Mouse (Mus musculus): ENCODE results near the gene Nav1. TPM values are rescaled to one million over a fixed set of nuclear protein-coding genes. Genes with fewer than 3 reads are reported as not detected.

Nav1 gene
- polyA plus RNA-seq, 1 experiment from 2014 or later, result 1.1 TPM

DNA sequence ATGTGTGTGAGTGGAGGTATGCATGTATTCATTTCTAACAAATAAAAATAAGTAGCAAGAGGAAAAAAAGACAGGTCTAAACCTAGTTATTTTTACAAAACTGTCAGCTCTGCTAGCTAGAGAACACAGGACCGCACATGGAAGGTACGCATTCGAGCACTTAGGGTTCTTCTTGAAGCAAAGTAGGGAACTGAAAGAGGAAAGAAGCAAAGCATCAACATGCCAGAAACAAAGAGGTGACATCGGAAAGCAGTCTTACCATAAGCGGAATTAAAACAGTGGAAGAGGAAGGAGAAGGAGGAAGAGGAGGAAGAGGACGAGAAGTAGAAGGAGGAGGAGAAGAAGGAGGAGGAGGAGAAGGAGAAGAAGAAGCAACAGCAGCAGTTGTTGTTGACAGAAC, 179.7 kb downstream of the Nav1 start:
- Histone ChIP-seq H3K4me3 (replicated peaks) (no peak overlapping the region), H3K9me3 (replicated peaks) (no peaks in the 10 kb centered on the region), H3K4me1 (replicated peaks) (peaks cover 53% of the 10 kb centered on the region), H3K27ac (no peak overlapping the region), H3K4me2 (no peak overlapping the region), H3K36me3 (peaks cover 20% of the 10 kb centered on the region), H3K9ac (no peak overlapping the region), H3K27me3 (no peaks in the 10 kb centered on the region)
- DNase-seq, result no peak
- WGBS (ENCODE audit: insufficient replicate concordance), result 78% methylated on average over 6 of the region's 6 CpGs
- ATAC-seq (ENCODE audit: low read depth), result no peak

DNA sequence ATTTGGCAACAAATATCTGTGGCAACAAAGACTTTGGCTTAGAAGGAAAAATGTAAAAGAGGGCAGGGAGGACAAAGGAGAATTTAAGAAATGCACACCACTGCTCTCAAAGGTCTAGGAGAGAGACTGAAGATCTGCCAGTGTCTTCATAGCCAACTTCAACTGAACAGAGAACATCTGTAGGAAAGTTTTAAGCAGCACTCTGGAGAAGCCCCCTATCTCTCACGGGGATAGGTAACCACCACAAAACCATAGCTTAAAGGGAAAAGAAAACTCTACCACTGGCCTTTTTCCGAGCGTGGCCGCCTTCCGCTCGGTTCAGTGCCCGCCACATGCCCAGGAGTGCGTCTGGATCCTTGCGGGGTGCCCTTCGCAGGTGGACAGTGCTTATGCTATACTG, 180.4 kb downstream of the Nav1 start:
- DNase-seq, result no peak
- H3K9me3 ChIP-seq (replicated peaks), result no peaks in the 10 kb centered on the region
- no peak for ATAC-seq (ENCODE audit: low read depth)
- no peak overlapping the region for H3K4me3 ChIP-seq (replicated peaks)
- 88% methylated on average over 10 of the region's 10 CpGs for WGBS (ENCODE audit: insufficient replicate concordance)
- H3K27me3 ChIP-seq, result no peaks in the 10 kb centered on the region
- H3K27ac ChIP-seq, result no peak overlapping the region
- peaks cover 20% of the 10 kb centered on the region for H3K36me3 ChIP-seq
- H3K4me2 ChIP-seq, result no peak overlapping the region
- peaks cover 51% of the 10 kb centered on the region for H3K4me1 ChIP-seq (replicated peaks)
- no peak overlapping the region for H3K9ac ChIP-seq

DNA sequence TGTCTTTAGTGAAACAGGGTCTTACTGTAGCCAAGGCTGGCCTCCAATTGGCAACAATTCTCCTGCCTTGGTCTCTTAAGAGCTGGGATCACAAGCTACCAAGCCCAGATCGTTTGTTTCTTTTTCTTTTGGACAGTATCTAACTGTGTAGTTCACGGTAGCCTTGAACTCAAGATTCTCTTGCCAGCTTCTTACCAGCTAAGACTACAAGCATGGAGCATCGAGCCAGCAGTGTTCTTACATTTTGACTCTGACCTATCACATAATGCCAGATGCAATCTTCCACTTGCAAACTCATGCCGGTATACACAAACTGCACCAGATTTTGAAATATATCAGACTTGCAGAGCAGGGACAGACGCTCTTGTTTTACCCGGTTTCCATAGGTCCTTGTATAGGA, 184.3 kb downstream of the Nav1 start:
- WGBS (ENCODE audit: insufficient replicate concordance), result 79% methylated on average over 6 of the region's 6 CpGs
- no peak for DNase-seq
- H3K4me2 ChIP-seq, result no peak overlapping the region
- no peaks in the 10 kb centered on the region for H3K27me3 ChIP-seq
- no peak overlapping the region for H3K9ac ChIP-seq
- no peaks in the 10 kb centered on the region for H3K9me3 ChIP-seq (replicated peaks)
- ATAC-seq (ENCODE audit: low read depth), result no peak
- H3K27ac ChIP-seq, result no peak overlapping the region
- peaks cover 45% of the 10 kb centered on the region for H3K36me3 ChIP-seq
- H3K4me3 ChIP-seq (replicated peaks), result no peak overlapping the region
- peaks cover 23% of the 10 kb centered on the region for H3K4me1 ChIP-seq (replicated peaks)

DNA sequence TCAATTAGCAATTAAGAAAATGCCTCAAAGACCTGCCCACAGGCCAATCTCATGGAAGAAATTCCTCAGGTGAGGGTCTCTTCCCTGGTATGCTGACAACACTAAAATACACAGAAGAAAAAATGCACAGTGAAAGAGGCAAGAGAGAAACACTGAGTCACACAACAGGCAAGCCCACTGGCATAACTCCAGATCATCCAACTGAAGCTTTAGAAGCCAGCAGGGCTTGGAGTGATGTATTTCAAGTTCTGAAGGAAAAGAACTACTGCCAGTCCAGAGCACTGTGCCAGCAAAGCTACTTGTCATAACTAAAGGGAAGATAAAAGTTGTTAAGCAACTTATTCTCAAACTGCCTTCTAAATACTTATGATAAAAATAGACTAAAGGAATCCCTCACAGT, 193.1 kb downstream of the Nav1 start:
- no peak overlapping the region for H3K4me3 ChIP-seq (replicated peaks)
- no peak overlapping the region for H3K4me2 ChIP-seq
- ATAC-seq (ENCODE audit: low read depth) (no peak), DNase-seq (no peak)
- no peaks in the 10 kb centered on the region; the same call in 1 of the 2 replicates for H3K4me1 ChIP-seq (replicated peaks)
- no peaks in the 10 kb centered on the region for H3K9me3 ChIP-seq (replicated peaks)
- H3K27ac ChIP-seq, result no peak overlapping the region
- H3K9ac ChIP-seq, result no peak overlapping the region
- peaks cover 86% of the 10 kb centered on the region for H3K36me3 ChIP-seq
- no peaks in the 10 kb centered on the region for H3K27me3 ChIP-seq

DNA sequence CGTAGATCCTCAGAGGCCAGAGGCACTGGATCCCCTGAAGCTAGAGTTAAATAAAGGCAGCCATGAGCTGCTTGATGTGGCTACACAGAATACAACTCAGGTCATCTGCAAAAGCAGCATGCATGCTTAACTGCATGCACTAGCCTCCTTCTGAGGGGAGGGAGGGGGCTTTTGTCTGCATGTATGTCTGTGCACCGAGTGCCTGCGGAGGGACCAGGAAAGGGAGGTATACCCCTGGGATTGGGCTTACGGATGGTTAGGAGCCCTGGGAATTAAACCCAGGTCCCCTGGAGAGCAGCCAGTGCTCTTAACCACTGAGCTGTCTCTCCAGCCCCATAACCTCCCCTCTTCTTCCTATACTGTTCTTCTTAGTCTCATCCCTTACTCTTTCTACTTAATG, 195.0 kb downstream of the Nav1 start:
- ATAC-seq (ENCODE audit: low read depth), result no peak
- peaks cover 86% of the 10 kb centered on the region for H3K36me3 ChIP-seq
- H3K9me3 ChIP-seq (replicated peaks), result no peaks in the 10 kb centered on the region

DNA sequence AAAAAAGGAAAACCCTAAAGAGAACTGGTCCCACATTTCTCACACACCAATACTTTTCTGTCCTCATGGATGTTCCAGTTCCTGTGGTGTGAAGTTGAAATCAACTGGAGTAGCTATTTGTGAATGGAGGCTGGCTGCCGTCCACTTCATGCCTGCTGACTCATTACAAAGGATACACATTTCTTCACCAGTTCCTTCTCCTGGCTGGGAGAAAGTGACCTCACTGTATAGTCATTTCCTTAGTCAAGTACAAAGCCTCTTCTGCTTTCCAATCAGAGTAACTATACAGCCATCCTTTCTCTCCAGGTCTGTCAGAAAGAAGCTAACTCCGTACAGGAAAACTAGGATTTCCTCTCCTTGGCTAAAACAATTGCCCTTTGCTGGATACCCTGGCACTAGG, 196.1 kb downstream of the Nav1 start:
- 58% methylated on average over 2 of the region's 2 CpGs for WGBS (ENCODE audit: insufficient replicate concordance)
- no peak for ATAC-seq (ENCODE audit: low read depth)
- no peaks in the 10 kb centered on the region for H3K9me3 ChIP-seq (replicated peaks)
- no peak overlapping the region for H3K4me3 ChIP-seq (replicated peaks)
- no peak overlapping the region for H3K9ac ChIP-seq
- no peaks in the 10 kb centered on the region; the same call in 1 of the 2 replicates for H3K4me1 ChIP-seq (replicated peaks)
- H3K4me2 ChIP-seq, result no peak overlapping the region
- H3K36me3 ChIP-seq, result peaks cover 84% of the 10 kb centered on the region
- peak overlapping the region; percentile 7; the same call in 1 of the 2 replicates for H3K27ac ChIP-seq
- no peak for DNase-seq
- no peaks in the 10 kb centered on the region for H3K27me3 ChIP-seq

More for the DNA sequence above, 195.0 kb downstream of the Nav1 start:
- Histone ChIP-seq H3K4me2 (no peak overlapping the region), H3K9ac (no peak overlapping the region), H3K4me3 (replicated peaks) (no peak overlapping the region), H3K27me3 (no peaks in the 10 kb centered on the region), H3K27ac (no peak overlapping the region), H3K4me1 (replicated peaks) (no peaks in the 10 kb centered on the region; the same call in 1 of the 2 replicates)
- no peak for DNase-seq
- 71% methylated on average over 4 of the region's 4 CpGs for WGBS (ENCODE audit: insufficient replicate concordance)

DNA sequence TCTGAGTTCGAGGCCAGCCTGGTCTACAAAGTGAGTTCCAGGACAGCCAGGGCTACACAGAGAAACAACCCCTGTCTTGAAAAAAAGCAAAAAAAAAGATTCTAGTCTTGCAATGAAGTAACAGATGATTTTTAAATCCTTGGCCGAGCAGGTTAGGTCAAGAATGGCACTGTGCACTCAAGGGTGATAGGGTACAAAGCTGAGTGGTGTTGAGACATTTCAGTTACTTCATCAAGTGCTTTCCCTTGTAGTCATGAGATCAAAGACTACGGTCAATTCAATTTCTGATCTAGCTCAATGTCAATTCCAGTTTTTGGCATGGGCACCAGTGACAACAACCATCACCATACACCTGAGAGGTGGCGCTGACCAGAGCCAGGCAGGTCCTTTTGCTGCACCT, 198.1 kb downstream of the Nav1 start:
- Histone ChIP-seq H3K27me3 (no peaks in the 10 kb centered on the region), H3K9me3 (replicated peaks) (no peaks in the 10 kb centered on the region), H3K27ac (no peak overlapping the region), H3K36me3 (peaks cover 84% of the 10 kb centered on the region), H3K4me1 (replicated peaks) (no peaks in the 10 kb centered on the region; the same call in 1 of the 2 replicates), H3K9ac (no peak overlapping the region), H3K4me2 (no peak overlapping the region), H3K4me3 (replicated peaks) (no peak overlapping the region)
- DNase-seq, result no peak
- WGBS (ENCODE audit: insufficient replicate concordance), result 89% methylated on average over 4 of the region's 4 CpGs
- ATAC-seq (ENCODE audit: low read depth), result no peak

DNA sequence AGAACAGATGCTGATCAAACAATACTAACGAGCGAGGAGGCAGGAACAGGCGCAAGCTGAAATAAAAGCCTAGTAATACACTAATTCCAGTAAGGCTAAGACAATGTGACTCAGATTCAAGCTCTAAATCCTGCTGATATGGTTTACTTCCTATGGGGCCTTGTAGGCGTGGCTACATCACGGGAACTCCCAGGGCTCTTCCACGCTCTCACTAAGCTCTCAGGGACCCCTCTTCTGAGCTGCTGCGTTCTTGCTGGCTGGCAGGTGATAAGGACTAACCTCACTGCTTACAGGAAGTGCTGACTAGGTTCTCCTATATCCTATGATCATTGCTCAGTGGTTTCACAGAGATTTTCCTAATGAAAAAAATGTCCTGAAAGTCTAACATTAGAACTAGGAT, 201.7 kb downstream of the Nav1 start:
- no peak overlapping the region for H3K9ac ChIP-seq
- no peak overlapping the region for H3K4me2 ChIP-seq
- H3K27me3 ChIP-seq, result no peaks in the 10 kb centered on the region
- H3K4me3 ChIP-seq (replicated peaks), result no peak overlapping the region
- DNase-seq (no peak), ATAC-seq (ENCODE audit: low read depth) (no peak)
- 52% methylated on average over 7 of the region's 7 CpGs for WGBS (ENCODE audit: insufficient replicate concordance)
- no peaks in the 10 kb centered on the region for H3K4me1 ChIP-seq (replicated peaks)
- no peaks in the 10 kb centered on the region for H3K9me3 ChIP-seq (replicated peaks)
- H3K36me3 ChIP-seq, result peaks cover 85% of the 10 kb centered on the region
- H3K27ac ChIP-seq, result no peak overlapping the region

DNA sequence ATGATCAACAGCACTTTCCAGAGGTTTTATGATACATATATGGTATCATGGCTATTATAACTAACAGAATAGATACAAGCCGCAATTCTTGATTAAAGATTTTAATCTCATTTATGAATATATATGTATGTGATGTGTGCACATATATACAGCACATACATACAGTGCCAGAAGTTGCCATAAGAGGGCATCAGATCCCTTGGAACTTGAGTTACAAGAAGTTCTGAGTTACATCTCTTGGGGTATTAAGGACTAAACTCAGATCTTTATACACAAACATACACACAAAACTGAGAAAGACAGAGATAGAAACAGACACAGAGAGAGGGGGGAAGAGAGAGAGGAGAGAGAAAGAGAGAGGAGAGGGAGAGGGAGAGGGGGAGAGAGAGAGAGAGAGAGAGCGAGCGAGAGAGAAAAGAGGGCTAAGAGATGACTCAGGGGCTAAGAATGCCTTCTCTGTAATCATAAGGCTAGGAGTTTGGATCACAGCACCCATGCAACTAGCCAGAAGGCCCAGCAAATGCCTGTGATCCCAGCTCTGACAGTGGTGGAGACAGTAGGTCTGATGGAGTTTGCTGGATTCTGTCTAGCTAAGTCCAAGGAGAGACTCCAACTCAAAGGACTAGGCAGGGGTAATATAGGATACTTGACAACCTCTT, 205.5 kb downstream of the Nav1 start:
- Histone ChIP-seq H3K36me3 (peaks cover 78% of the 10 kb centered on the region), H3K27ac (no peak overlapping the region), H3K27me3 (no peaks in the 10 kb centered on the region), H3K4me3 (replicated peaks) (no peak overlapping the region), H3K4me2 (no peak overlapping the region), H3K4me1 (replicated peaks) (no peaks in the 10 kb centered on the region), H3K9me3 (replicated peaks) (no peaks in the 10 kb centered on the region), H3K9ac (no peak overlapping the region)
- DNase-seq, result no peak
- ATAC-seq (ENCODE audit: low read depth), result no peak
- 93% methylated on average over 3 of the region's 3 CpGs for WGBS (ENCODE audit: insufficient replicate concordance)

DNA sequence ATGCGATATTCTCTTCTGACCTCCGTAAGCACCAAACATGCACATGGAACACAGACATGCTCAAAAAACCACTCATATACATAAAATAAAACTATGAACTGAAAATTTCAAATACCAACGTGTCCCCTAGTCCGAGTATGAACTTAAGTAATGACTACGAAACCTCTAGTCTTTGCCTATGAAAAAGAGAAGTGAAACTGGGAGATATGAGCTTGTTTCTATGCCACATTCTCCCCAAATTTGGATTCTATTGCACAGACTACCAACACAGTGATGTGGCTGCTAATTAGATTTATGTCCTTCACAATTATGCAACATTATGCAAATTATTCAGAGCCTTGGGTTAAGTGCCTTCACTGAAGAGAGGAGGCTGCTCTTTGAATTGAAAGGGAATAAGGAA, 207.6 kb downstream of the Nav1 start:
- no peak overlapping the region for H3K27ac ChIP-seq
- no peaks in the 10 kb centered on the region for H3K9me3 ChIP-seq (replicated peaks)
- 86% methylated on average over 5 of the region's 5 CpGs for WGBS (ENCODE audit: insufficient replicate concordance)
- H3K4me1 ChIP-seq (replicated peaks), result no peaks in the 10 kb centered on the region
- peaks cover 76% of the 10 kb centered on the region for H3K36me3 ChIP-seq
- H3K4me2 ChIP-seq, result no peak overlapping the region
- H3K9ac ChIP-seq, result no peak overlapping the region
- DNase-seq, result no peak
- no peaks in the 10 kb centered on the region for H3K27me3 ChIP-seq
- no peak overlapping the region for H3K4me3 ChIP-seq (replicated peaks)
- no peak for ATAC-seq (ENCODE audit: low read depth)

DNA sequence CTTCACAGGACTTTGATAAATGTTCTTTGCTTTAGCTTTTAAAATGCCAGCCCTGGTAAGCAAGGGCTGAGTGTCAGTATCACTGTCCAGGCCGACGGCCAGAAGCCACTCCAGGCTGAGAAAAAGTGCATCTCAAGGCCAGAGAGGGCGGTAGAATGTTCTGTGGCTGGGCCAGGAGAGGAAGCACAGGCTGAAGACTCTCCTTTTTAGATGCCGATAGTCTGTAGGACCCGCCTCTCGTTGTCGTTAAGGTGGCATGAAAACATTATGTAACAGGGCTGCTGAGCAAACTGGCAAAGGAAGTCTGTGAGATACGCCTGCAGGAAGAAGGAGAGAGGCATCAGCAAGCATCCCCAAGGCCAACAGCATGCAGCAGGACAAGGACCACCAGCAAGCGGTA, 221.9 kb downstream of the Nav1 start:
- Histone ChIP-seq H3K27ac (no peak overlapping the region), H3K4me3 (replicated peaks) (no peak overlapping the region), H3K9ac (no peak overlapping the region), H3K36me3 (peaks cover 71% of the 10 kb centered on the region), H3K9me3 (replicated peaks) (no peaks in the 10 kb centered on the region), H3K4me1 (replicated peaks) (no peaks in the 10 kb centered on the region), H3K4me2 (no peak overlapping the region), H3K27me3 (no peaks in the 10 kb centered on the region)
- no peak for DNase-seq
- 83% methylated on average over 9 of the region's 9 CpGs for WGBS (ENCODE audit: insufficient replicate concordance)
- ATAC-seq (ENCODE audit: low read depth), result no peak

Measured in liver, embryonic 13.5 days (tissue).